Comparison of ENCODE assay signal across 21 mouse cellular contexts in the genomic region with DNA sequence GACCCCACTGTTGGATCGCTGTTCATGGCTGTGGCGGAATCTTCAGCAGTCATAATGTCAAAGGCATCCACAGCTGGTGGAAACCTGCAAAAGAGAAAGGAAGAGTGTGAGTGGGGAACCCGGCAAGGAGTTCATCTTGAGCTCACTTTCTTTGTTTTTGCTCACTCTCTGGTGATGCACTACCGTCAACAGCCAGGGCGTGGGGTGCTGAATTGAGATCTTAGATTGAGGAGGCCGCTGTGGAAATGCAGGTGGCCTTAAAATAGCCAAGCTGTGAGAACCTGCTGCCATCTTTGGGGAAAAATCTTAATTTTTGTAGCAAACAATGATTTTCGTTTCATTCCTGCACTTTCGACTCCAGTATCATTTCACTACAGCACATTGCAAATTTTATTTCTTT. TPM values are rescaled to one million over a fixed set of nuclear protein-coding genes. Genes with fewer than 3 reads are reported as not detected.
"Had no signal": no experiment of that assay in that cellular context is flagged by ENCODE, and none has a peak within 500 bp of the region (broad histone marks: within the 10 kb centered on the region; RNA-seq: fewer than 3 reads in every experiment).

No protein-coding gene starts in this region.

- H3K27me3 ChIP-seq: liver, embryonic 15.5 days; lung, embryonic 15.5 days; megakaryocyte, embryonic 14.5 days; midbrain, embryonic 13.5 days; midbrain, embryonic 15.5 days; neural tube, embryonic 12.5 days; stomach, embryonic 15.5 days had no signal

- DNase-seq: liver, postnatal 0 days; lung, adult 2 months; lung, postnatal 14 days; lung, postnatal 36 days; thymus, adult 2 months; thymus, postnatal 14 days; thymus, postnatal 36 days had no signal

- H3K36me3 ChIP-seq: midbrain, embryonic 13.5 days; midbrain, embryonic 15.5 days had no signal

- H3K4me3 ChIP-seq: liver, embryonic 15.5 days; lung, embryonic 15.5 days; megakaryocyte, embryonic 14.5 days; midbrain, embryonic 13.5 days; midbrain, embryonic 15.5 days; neural tube, embryonic 12.5 days; stomach, embryonic 15.5 days had no signal

- H3K27ac ChIP-seq: liver, embryonic 15.5 days; lung, embryonic 15.5 days; macrophage; midbrain, embryonic 13.5 days; midbrain, embryonic 15.5 days; neural tube, embryonic 12.5 days; stomach, embryonic 15.5 days; stomach, postnatal 0 days had no signal

- H3K4me1 ChIP-seq: lung, embryonic 15.5 days; midbrain, embryonic 13.5 days; midbrain, embryonic 15.5 days; neural tube, embryonic 12.5 days; stomach, embryonic 15.5 days had no signal

RNA-seq across cellular contexts. Expression of a gene that starts 23.1 kb away (rescaled TPM):
- total RNA-seq: megakaryocyte progenitor cell, adult 5-6 weeks; midbrain, postnatal 0 days; monocyte, adult 5-6 weeks had no signal
- polyA plus RNA-seq: liver, postnatal 0 days; macrophage; midbrain, embryonic 11.5 days; midbrain, embryonic 15.5 days; midbrain, postnatal 0 days; neural tube, embryonic 14.5 days had no signal
